Mouse (Mus musculus): ENCODE measurements around the gene Daam2.
A peak's percentile ranks its signal among the peaks of the same experiment; 100 is the strongest.
"Not testable (repeated sequence)": the region's sequence is repeated elsewhere in the genome, so short reads cannot be mapped to it uniquely, and the experiment has no call there.

The Daam2 gene

GRCm38 (mm10) chr17:49489098-49489497 is 75.0 kb downstream of the Daam2 start:
- DNase-seq (ENCODE audit: low read depth in 2 of 2, low spot score in 2 of 2) = no peak

- no peak for DNase-seq (ENCODE audit: low read depth in 2 of 2, low spot score in 2 of 2)
Measured at GRCm38 (mm10) chr17:49484435-49484834, 79.7 kb downstream of the Daam2 start.

GRCm38 (mm10) chr17:49481876-49482275 is 82.3 kb downstream of the Daam2 start:
- no peak for DNase-seq (ENCODE audit: low read depth in 2 of 2, low spot score in 2 of 2)

GRCm38 (mm10) chr17:49477370-49477769 is 86.8 kb downstream of the Daam2 start:
- DNase-seq (ENCODE audit: low read depth in 2 of 2, low spot score in 2 of 2) = no peak

GRCm38 (mm10) chr17:49475174-49475573 is 89.0 kb downstream of the Daam2 start:
- no peak for DNase-seq (ENCODE audit: low read depth in 2 of 2, low spot score in 2 of 2)

- no peak for DNase-seq (ENCODE audit: low read depth in 2 of 2, low spot score in 2 of 2)
Measured at GRCm38 (mm10) chr17:49474051-49474450, 90.1 kb downstream of the Daam2 start.

GRCm38 (mm10) chr17:49472626-49473025 is 91.5 kb downstream of the Daam2 start:
- DNase-seq (ENCODE audit: low read depth in 2 of 2, low spot score in 2 of 2) = no peak

- DNase-seq (ENCODE audit: low read depth in 2 of 2, low spot score in 2 of 2) = peak; percentile 6 to 15
Measured at GRCm38 (mm10) chr17:49468223-49468622, 95.9 kb downstream of the Daam2 start.

GRCm38 (mm10) chr17:49464884-49465283 is 99.3 kb downstream of the Daam2 start:
- DNase-seq (ENCODE audit: low read depth in 2 of 2, low spot score in 2 of 2) = no peak

GRCm38 (mm10) chr17:49458386-49458785 is 105.8 kb downstream of the Daam2 start:
- no peak for DNase-seq (ENCODE audit: low read depth in 2 of 2, low spot score in 2 of 2)

- no peak for DNase-seq (ENCODE audit: low read depth in 2 of 2, low spot score in 2 of 2)
Measured at GRCm38 (mm10) chr17:49457833-49458232, 106.3 kb downstream of the Daam2 start.

- DNase-seq (ENCODE audit: low read depth in 2 of 2, low spot score in 2 of 2) = no peak
Measured at GRCm38 (mm10) chr17:49456334-49456733, 107.8 kb downstream of the Daam2 start.

GRCm38 (mm10) chr17:49450922-49451321 is 113.2 kb downstream of the Daam2 start:
- no peak for DNase-seq (ENCODE audit: low read depth in 2 of 2, low spot score in 2 of 2)

- DNase-seq (ENCODE audit: low read depth in 2 of 2, low spot score in 2 of 2) = no peak
Measured at GRCm38 (mm10) chr17:49449230-49449608, 114.9 kb downstream of the Daam2 start.

GRCm38 (mm10) chr17:49448570-49449229 is 115.4 kb downstream of the Daam2 start:
- no peak for DNase-seq (ENCODE audit: low read depth in 2 of 2, low spot score in 2 of 2)

GRCm38 (mm10) chr17:49442841-49443240 is 121.3 kb downstream of the Daam2 start:
- DNase-seq (ENCODE audit: low read depth in 2 of 2, low spot score in 2 of 2) = peak; percentile 17 to 22

GRCm38 (mm10) chr17:49440331-49441130 is 123.6 kb downstream of the Daam2 start:
- DNase-seq (ENCODE audit: low read depth in 2 of 2, low spot score in 2 of 2) = no peak

GRCm38 (mm10) chr17:49439706-49440105 is 124.4 kb downstream of the Daam2 start:
- no peak for DNase-seq (ENCODE audit: low read depth in 2 of 2, low spot score in 2 of 2)

GRCm38 (mm10) chr17:49438822-49439574 is 125.1 kb downstream of the Daam2 start:
- DNase-seq (ENCODE audit: low read depth in 2 of 2, low spot score in 2 of 2) = no peak

- not testable (repeated sequence) for DNase-seq (ENCODE audit: low read depth in 2 of 2, low spot score in 2 of 2)
Measured at GRCm38 (mm10) chr17:49437306-49437705, 126.8 kb downstream of the Daam2 start.

GRCm38 (mm10) chr17:49436631-49437030 is 127.5 kb downstream of the Daam2 start:
- DNase-seq (ENCODE audit: low read depth in 2 of 2, low spot score in 2 of 2) = no peak

- DNase-seq (ENCODE audit: low read depth in 2 of 2, low spot score in 2 of 2) = no peak
Measured at GRCm38 (mm10) chr17:49435081-49435480, 129.1 kb downstream of the Daam2 start.
